Mouse (Mus musculus): ENCODE measurements around the gene Bricd5. TPM values are rescaled to one million over a fixed set of nuclear protein-coding genes. Genes with fewer than 3 reads are reported as not detected.

Gene Bricd5
- polyA plus RNA-seq, 1 experiment from 2014 or later = 0.34 TPM

DNA sequence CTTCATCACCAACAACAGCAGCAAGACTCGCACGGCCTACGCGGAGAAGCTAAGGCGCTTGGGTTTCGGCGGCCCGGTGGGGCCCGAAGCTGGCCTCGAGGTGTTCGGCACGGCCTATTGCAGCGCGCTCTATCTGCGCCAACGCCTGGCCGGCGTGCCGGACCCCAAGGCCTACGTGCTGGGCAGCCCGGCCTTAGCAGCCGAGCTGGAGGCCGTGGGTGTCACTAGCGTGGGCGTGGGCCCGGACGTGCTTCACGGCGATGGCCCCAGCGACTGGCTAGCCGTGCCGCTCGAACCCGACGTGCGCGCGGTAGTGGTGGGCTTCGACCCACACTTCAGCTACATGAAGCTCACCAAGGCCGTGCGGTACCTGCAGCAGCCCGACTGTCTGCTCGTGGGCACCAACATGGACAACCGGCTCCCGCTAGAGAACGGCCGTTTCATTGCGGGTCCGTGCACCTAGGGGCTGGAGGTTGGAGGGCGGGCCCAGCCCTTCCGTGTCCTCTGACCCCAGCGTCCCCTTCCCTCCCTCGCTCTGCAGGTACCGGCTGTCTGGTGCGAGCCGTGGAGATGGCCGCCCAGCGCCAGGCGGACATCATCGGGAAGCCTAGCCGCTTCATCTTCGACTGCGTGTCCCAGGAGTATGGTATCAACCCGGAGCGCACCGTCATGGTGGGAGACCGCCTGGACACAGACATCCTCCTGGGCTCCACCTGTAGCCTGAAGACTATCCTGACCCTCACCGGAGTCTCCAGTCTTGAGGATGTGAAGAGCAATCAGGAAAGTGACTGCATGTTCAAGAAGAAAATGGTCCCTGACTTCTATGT, 2.8 kb upstream of the Bricd5 start:
- WGBS = under 1% methylated on average over 68 of the region's 68 CpGs
- Histone ChIP-seq H3K4me2 (ENCODE audit: low read depth, low read length) (peak overlapping the region; percentile 92), H3K4me1 (ENCODE audit: control insufficient read depth, insufficient read depth, low read length) (peaks cover 31% of the 10 kb centered on the region), H3K36me3 (ENCODE audit: control insufficient read depth, insufficient read depth, low read length) (peaks cover 14% of the 10 kb centered on the region), H3K4me3 (ENCODE audit: low read length) (peak overlapping the region; percentile 93), H3K27ac (ENCODE audit: low read length) (peak overlapping the region; percentile 93), H3K9ac (ENCODE audit: low read depth, low read length) (peak overlapping the region; percentile 96), H3K27me3 (replicated peaks; ENCODE audit: control insufficient read depth, insufficient read depth, low read length) (no peaks in the 10 kb centered on the region), H3K9me3 (ENCODE audit: control insufficient read depth, low read length) (no peaks in the 10 kb centered on the region)
- ATAC-seq = peak; percentile 25

DNA sequence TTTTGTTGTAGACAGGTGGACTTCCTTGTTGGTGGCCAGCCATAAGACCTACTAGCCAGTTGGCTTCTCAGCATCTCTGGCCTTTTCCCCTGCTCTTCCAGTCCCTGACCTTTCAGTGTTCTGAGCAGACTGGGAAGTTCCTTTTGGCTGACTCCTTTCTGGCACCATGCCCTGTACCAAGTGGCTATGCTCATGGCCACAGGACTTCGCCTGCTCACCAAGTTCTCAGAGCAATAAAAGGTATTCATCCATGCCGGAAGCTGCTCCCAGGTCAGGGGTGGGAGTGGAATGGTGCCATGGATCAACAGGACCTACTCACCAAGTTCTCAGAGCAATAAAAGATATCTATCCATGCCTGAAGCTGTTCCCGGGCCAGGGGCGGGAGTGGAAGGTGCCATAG, 1.2 kb upstream of the Bricd5 start:
- peak; percentile 38 for ATAC-seq
- Histone ChIP-seq H3K27me3 (replicated peaks; ENCODE audit: control insufficient read depth, insufficient read depth, low read length) (no peaks in the 10 kb centered on the region), H3K4me2 (ENCODE audit: low read depth, low read length) (peak overlapping the region; percentile 92), H3K9me3 (ENCODE audit: control insufficient read depth, low read length) (no peaks in the 10 kb centered on the region), H3K9ac (ENCODE audit: low read depth, low read length) (peak overlapping the region; percentile 96), H3K4me1 (ENCODE audit: control insufficient read depth, insufficient read depth, low read length) (peaks cover 31% of the 10 kb centered on the region), H3K27ac (ENCODE audit: low read length) (peak overlapping the region; percentile 95), H3K4me3 (ENCODE audit: low read length) (peak overlapping the region; percentile 93), H3K36me3 (ENCODE audit: control insufficient read depth, insufficient read depth, low read length) (peaks cover 26% of the 10 kb centered on the region)
- WGBS = 56% methylated on average over 4 of the region's 4 CpGs

- peaks cover 26% of the 10 kb centered on the region for H3K36me3 ChIP-seq (ENCODE audit: control insufficient read depth, insufficient read depth, low read length)
- H3K27me3 ChIP-seq (replicated peaks; ENCODE audit: control insufficient read depth, insufficient read depth, low read length) = no peaks in the 10 kb centered on the region
- H3K4me2 ChIP-seq (ENCODE audit: low read depth, low read length) = no peak overlapping the region
- peak overlapping the region; percentile 95 for H3K27ac ChIP-seq (ENCODE audit: low read length)
- no peak for ATAC-seq
- H3K4me3 ChIP-seq (ENCODE audit: low read length) = no peak overlapping the region
- peaks cover 37% of the 10 kb centered on the region for H3K4me1 ChIP-seq (ENCODE audit: control insufficient read depth, insufficient read depth, low read length)
- H3K9me3 ChIP-seq (ENCODE audit: control insufficient read depth, low read length) = no peaks in the 10 kb centered on the region
- H3K9ac ChIP-seq (ENCODE audit: low read depth, low read length) = no peak overlapping the region
- WGBS = 71% methylated on average over 5 of the region's 5 CpGs
These were observed 873 bp downstream of the Bricd5 start for GRCm38 (mm10) chr17:24474557-24474956.

- ATAC-seq = no peak
- H3K4me1 ChIP-seq (ENCODE audit: control insufficient read depth, insufficient read depth, low read length) = peaks cover 45% of the 10 kb centered on the region
- no peak overlapping the region for H3K9ac ChIP-seq (ENCODE audit: low read depth, low read length)
- H3K36me3 ChIP-seq (ENCODE audit: control insufficient read depth, insufficient read depth, low read length) = peaks cover 26% of the 10 kb centered on the region
- no peaks in the 10 kb centered on the region for H3K9me3 ChIP-seq (ENCODE audit: control insufficient read depth, low read length)
- no peak overlapping the region for H3K27ac ChIP-seq (ENCODE audit: low read length)
- H3K27me3 ChIP-seq (replicated peaks; ENCODE audit: control insufficient read depth, insufficient read depth, low read length) = no peaks in the 10 kb centered on the region
- no peak overlapping the region for H3K4me2 ChIP-seq (ENCODE audit: low read depth, low read length)
- H3K4me3 ChIP-seq (ENCODE audit: low read length) = no peak overlapping the region
- 93% methylated on average over 6 of the region's 6 CpGs for WGBS
These were observed 1.9 kb downstream of the Bricd5 start for GRCm38 (mm10) chr17:24475586-24475985.

DNA sequence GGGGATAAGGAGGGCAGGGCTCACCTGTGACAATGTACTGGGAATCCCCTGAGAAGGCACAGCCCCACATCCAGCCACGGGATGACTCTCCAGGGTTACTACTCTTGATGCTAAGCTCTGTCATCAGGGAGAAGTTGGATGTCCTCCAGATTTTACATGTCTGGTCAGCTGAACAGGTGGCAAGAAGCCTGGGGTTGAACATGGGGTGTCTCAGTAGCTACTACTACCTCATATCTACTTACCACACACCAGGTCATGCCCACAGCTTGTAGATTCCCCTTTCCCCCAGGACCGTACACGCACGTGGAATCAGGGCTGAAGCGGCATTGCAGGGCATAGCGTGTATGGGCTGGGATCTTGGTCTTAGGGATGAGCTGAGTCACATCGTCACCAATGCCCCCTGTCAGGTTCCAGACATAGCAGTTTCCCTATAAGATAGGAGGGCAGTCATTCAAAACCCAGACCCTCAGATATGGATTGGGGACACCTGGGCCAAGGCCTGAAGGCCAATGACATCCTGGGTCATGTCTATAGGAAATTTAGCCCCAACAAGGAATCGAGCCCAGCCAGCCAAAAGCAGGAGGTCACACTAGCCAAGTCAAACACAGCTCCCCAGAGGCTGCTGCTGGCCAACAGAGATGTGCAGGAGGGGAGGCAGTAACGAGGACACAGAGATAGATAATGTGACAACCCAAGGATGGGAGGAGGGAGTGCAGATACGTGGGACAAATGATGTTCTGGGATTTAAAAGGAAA, 2.5 kb downstream of the Bricd5 start:
- H3K4me2 ChIP-seq (ENCODE audit: low read depth, low read length) = no peak overlapping the region
- peaks cover 44% of the 10 kb centered on the region for H3K4me1 ChIP-seq (ENCODE audit: control insufficient read depth, insufficient read depth, low read length)
- no peaks in the 10 kb centered on the region for H3K27me3 ChIP-seq (replicated peaks; ENCODE audit: control insufficient read depth, insufficient read depth, low read length)
- no peak for ATAC-seq
- H3K36me3 ChIP-seq (ENCODE audit: control insufficient read depth, insufficient read depth, low read length) = peaks cover 26% of the 10 kb centered on the region
- H3K9ac ChIP-seq (ENCODE audit: low read depth, low read length) = no peak overlapping the region
- no peaks in the 10 kb centered on the region for H3K9me3 ChIP-seq (ENCODE audit: control insufficient read depth, low read length)
- WGBS = 94% methylated on average over 10 of the region's 10 CpGs
- H3K4me3 ChIP-seq (ENCODE audit: low read length) = no peak overlapping the region
- no peak overlapping the region for H3K27ac ChIP-seq (ENCODE audit: low read length)

DNA sequence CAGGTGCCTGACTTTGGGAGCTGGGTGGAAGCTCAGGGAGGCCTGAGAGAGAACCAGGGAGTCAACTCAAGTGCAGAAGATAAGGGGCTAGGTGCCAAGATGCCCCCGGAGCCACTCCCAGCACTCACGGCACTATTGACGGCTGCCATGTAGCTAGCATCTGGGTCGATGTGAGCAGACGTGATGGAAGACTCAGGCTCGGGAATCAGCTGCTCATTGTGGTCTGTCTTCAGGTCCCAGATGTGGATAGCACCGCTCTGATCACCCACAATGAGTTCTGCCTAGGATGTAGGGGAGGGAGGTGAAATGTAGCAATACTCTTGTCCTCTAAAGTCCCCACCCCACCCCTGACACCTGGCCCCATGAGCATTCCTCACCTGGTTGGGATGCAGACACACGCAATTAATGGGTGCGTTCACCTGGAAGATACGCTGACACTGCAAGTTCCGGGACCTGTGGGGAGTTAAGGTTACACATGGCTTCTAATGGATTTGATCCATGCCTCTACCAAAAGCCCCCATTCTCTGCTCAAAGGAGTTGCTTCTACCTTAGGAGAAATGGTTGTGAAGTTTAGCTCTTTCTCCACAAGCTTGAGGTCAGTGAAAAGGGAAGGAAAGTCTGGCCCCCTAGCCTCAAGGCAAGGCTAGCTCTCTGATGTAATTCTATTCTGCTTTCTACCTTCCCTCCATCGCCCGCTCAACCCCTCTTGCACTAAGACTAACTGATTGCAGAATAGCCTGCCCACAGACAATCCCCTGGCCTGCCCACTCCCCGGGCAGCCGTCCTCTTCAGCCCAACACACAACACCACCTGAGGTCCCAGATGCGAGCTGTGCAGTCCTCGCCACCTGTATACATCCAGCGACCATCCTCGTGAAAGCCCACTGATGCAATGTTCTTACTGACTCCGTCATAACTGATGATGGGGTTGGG, 3.6 kb downstream of the Bricd5 start:
- ATAC-seq = no peak
- Histone ChIP-seq H3K36me3 (ENCODE audit: control insufficient read depth, insufficient read depth, low read length) (peaks cover 26% of the 10 kb centered on the region), H3K4me1 (ENCODE audit: control insufficient read depth, insufficient read depth, low read length) (peaks cover 33% of the 10 kb centered on the region), H3K9ac (ENCODE audit: low read depth, low read length) (peak overlapping the region; percentile 94), H3K4me2 (ENCODE audit: low read depth, low read length) (peak overlapping the region; percentile 77), H3K4me3 (ENCODE audit: low read length) (peak overlapping the region; percentile 88; the same call in 1 of the 2 replicates), H3K27ac (ENCODE audit: low read length) (peak overlapping the region; percentile 51), H3K9me3 (ENCODE audit: control insufficient read depth, low read length) (no peaks in the 10 kb centered on the region), H3K27me3 (replicated peaks; ENCODE audit: control insufficient read depth, insufficient read depth, low read length) (no peaks in the 10 kb centered on the region)
- WGBS = 91% methylated on average over 20 of the region's 20 CpGs

- ATAC-seq = peak; percentile 43
- 31% methylated on average over 11 of the region's 11 CpGs for WGBS
- Histone ChIP-seq H3K9ac (ENCODE audit: low read depth, low read length) (peak overlapping the region; percentile 94), H3K27ac (ENCODE audit: low read length) (peak overlapping the region; percentile 51; the same call in 1 of the 2 replicates), H3K27me3 (replicated peaks; ENCODE audit: control insufficient read depth, insufficient read depth, low read length) (no peaks in the 10 kb centered on the region), H3K9me3 (ENCODE audit: control insufficient read depth, low read length) (no peaks in the 10 kb centered on the region), H3K4me1 (ENCODE audit: control insufficient read depth, insufficient read depth, low read length) (peaks cover 28% of the 10 kb centered on the region), H3K36me3 (ENCODE audit: control insufficient read depth, insufficient read depth, low read length) (peaks cover 26% of the 10 kb centered on the region), H3K4me3 (ENCODE audit: low read length) (peak overlapping the region; percentile 88), H3K4me2 (ENCODE audit: low read depth, low read length) (peak overlapping the region; percentile 77)
These were observed 4.4 kb downstream of the Bricd5 start for GRCm38 (mm10) chr17:24477985-24478600.

- ATAC-seq = peak; percentile 93
- H3K36me3 ChIP-seq (ENCODE audit: control insufficient read depth, insufficient read depth, low read length) = peaks cover 26% of the 10 kb centered on the region
- peak within 1 kb of the TSS; percentile 94 for H3K9ac ChIP-seq (ENCODE audit: low read depth, low read length)
- H3K4me2 ChIP-seq (ENCODE audit: low read depth, low read length) = peak within 1 kb of the TSS; percentile 77
- H3K9me3 ChIP-seq (ENCODE audit: control insufficient read depth, low read length) = no peaks in the 10 kb centered on the region
- peaks cover 22% of the 10 kb centered on the region for H3K4me1 ChIP-seq (ENCODE audit: control insufficient read depth, insufficient read depth, low read length)
- peak within 1 kb of the TSS; percentile 88 for H3K4me3 ChIP-seq (ENCODE audit: low read length)
- under 1% methylated on average over 48 of the region's 48 CpGs for WGBS
- peak within 1 kb of the TSS; percentile 94 for H3K27ac ChIP-seq (ENCODE audit: low read length)
- no peaks in the 10 kb centered on the region for H3K27me3 ChIP-seq (replicated peaks; ENCODE audit: control insufficient read depth, insufficient read depth, low read length)
These were observed 5.1 kb downstream of the Bricd5 start, which contains the start of gene Mlst8 for GRCm38 (mm10) chr17:24478663-24479380. TSS of gene Mlst8 (minus strand) at chr17:24479078.
